Mouse (Mus musculus) layer of hippocampus, postnatal 10 days (tissue): ENCODE results near the gene Trem3. TPM values are rescaled to one million over a fixed set of nuclear protein-coding genes. Genes with fewer than 3 reads are reported as not detected.

Experiments used
- DNase-seq, 2 experiments: peaks; one replicate each; pipeline ENCODE4 v3.0.0; 2021; ENCODE audit warnings: low spot score in 2 of 2
- total RNA-seq, 2 experiments: library from RNA; stranded (reverse); gene quantifications; 2 replicates each; pipeline ENCODE4 v1.2.3; 2021

Gene Trem3
- total RNA-seq, 2 experiments from 2014 or later, result not detected

DNA sequence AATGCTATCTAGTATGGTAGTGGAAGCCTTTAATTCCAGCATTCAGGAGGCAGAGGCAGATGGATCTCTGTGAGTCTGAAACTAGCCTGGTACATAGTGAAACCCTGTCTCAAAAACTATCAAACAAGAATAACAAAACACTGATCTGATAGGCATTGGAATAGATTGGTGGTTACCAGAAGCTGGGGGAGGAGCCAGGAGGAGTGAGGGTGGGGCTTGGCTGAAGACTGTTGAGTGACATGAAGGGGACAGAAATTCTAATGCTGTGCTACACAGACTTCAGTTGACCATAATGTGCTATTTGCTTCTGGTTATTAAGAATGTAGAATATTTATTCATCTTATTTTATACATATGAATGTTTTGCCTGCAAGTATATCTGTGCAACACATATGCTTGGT lies 20.7 kb downstream of the Trem3 start:
- DNase-seq, result no peak

DNA sequence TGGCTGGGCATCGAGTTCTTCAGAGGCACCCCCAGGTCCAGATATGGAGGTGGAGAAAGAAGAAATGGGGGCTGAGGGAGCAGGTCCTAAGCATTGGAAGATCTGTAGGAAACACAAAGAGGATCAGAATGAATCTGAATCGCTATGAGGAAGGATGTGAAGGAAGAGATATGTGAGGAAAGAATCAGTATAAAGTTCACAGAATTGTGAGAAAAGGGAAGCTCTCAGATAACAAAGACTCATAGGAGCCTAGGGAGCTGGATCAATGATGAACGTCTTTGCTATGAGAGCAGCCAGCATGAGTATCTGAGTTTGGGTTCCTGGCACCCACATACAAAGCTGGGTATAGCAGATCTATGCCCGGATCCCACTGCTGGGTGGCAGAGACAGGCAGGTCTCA lies 22.3 kb downstream of the Trem3 start:
- DNase-seq, result no peak

DNA sequence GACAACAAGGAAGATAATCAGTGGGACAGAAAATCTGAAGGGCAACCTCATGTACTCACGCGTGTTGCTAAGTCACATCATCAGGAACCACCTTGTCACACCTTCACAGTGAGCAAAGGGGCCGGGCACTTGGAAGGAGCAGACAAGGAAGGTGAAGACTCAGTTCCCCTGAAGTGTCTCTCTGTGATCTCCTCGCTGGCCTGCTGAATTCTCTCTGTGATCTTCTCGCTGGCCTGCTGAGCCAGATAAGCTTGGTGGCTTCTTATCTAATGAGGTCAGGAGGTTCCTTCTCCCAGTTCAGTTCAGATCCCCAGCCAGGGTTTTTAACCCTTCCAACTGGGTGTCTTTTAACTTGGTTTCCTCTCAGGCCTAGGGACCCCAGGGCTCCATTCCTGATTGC lies 24.6 kb downstream of the Trem3 start:
- no peak for DNase-seq

DNA sequence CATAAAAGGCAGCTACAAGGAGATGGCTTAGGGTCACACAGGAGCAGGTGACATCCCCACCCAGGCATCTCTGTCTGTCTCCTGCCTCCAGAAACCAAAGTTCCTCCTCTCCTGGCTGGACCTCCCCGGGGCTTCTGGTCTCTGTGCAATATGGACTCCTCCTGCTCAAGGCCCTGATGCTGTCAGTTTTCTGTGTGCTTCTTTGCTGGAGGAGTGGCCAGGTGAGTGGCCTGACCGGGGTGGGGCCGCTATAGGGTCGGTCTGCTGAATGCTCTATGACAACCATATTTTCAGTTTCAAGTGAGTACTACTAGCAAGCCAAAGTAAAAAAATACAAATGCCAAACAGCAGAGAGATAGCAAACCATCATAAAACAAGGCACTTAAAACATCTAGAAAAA lies 25.0 kb downstream of the Trem3 start:
- DNase-seq, result no peak

DNA sequence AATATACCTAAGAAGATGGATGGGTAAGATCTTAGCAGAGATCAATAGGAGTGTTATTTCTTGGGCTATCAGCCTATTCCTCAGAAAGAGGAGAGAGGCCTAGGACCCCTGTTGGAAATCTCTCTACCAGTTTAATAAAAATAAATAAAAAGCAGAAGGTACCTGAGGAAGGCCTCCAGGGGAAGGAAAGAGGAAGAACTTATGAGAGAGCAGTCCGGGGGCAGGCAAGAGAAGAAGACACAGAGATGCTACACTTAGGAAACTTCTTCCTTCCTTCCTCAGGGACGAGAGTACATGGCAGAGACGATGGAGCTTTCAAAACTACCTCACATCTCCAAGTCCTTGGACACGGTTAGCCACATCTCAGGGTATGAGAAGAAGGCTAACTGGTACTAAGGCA lies 26.5 kb downstream of the Trem3 start:
- DNase-seq, result no peak

DNA sequence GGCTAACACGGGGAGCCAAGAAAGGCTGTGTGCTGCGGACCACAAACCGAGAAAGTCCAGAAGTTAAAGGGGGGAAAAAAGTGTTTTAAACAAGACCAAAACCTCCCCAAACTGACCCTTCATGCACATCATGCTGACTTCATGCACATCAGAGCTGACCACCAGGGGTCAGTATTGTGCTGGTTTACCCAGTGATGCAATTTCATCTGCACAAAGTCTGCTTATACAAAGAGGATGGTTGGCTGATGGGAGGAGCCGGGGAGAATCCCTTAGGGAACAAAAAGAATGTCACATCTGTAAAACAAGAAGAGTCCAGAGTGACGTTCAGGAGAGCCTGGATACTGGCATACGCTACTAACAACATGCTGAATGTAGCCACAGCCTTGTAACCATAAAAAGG lies 27.3 kb downstream of the Trem3 start:
- DNase-seq, result peak; percentile 82 to 83

DNA sequence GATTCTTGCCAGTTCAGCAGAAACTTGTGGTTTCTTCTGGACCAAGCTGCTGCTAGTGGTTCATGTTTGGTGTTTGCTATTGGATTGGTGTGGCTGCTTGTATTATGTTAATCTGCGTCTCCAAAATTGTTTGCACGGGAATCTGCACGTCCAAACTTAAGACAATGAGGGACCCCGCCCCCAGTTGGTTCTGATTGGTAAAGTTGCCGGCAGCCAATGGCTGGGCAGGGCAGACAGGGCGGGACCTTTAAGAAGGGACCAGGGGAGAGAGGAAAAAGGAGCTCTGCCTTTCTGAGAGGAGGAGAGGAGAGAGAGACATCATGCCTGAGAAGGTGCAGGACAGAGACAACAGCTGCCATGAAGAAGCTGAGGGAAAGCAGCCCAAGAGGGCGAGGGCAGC lies 28.2 kb downstream of the Trem3 start:
- no peak for DNase-seq

DNA sequence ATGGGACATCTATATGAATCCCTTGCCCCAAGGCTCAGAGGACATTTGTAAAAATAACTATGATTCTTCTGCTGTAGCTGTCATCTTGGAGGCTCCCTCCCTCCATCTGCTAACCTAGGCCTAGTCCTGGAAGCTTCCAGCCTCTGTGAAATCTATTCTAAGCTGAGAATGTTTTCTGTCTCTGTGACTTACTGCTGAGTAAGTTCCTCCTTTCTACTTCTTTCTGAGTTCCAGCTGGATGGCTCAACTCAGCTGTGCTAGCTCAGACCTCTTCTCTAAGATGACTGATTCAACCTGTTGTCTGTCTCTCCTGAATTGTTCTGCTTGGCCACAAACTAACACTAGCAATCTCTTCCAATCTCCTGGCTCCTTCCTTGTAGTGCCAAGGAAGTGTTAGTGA lies 30.8 kb downstream of the Trem3 start:
- no peak for DNase-seq

DNA sequence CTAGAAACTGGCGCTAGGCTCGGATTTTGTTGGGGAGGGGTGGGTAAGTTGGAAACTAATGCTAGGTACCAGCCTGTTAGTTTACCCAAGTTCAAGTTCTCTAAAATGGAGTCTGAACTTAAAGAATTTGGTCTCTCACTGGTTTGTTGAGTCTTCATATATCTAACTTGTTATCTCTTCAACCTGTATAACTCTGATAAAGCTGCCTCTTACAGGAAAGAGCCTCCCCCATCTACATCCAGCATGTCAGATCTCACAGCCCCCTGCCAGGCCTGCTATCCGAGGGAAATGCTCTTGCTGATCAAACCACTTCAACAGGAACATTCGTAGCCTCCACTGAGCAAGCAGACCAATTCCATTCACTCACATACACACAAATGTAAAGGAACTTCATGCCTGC lies 31.4 kb downstream of the Trem3 start:
- DNase-seq, result no peak

DNA sequence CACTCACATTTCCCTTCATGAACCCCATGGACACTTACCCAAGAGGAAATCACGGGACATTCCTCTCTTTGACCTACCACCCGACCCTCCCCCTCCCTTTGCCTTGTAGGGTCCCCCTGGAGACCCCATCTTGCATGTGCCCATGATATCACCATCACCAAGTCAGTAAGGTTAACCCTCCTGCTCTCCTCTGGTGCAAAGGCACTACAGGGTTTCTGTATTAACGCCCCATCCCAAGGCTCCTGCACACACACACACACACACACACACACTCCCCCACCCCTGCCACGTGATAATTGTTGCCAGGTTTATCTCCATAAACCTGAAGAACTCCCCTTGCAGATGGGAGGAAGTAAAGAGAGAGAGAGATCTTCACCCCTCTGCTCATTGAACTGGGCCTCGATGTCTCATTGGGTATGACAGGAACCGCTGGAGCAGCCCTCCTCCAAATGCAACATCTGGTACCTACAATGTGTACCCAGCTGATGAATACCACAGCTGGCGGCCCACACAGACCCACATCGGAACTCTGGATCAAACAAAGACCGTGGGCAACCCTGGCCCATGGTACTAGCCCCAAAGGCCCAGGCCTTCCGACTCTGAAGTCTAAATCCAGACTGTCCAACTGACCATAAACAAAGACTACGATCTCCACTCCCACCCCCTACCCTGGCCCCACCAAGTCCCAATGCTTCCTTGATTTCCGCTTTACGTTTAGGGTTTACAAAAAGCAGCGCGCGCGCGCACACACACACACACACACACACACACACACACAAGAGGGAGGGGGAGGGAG lies 33.6 kb downstream of the Trem3 start:
- no peak for DNase-seq

DNA sequence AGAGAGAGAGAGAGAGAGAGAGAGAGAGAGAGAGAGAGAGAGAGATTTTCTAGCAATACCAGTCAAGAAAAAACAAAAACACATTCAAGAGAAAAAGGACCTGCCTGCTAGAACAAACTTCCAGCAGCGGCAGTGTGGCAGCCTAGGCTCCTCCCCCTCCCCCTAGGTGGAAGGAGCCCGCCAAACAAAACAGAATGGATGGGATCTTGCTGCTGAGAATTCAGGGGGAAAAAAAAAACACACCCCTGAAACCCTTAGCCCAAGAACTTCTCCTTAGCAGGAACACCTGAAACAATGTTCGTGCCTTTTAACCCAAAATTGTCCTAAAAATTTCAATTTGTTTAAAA lies 34.1 kb downstream of the Trem3 start:
- no peak for DNase-seq

DNA sequence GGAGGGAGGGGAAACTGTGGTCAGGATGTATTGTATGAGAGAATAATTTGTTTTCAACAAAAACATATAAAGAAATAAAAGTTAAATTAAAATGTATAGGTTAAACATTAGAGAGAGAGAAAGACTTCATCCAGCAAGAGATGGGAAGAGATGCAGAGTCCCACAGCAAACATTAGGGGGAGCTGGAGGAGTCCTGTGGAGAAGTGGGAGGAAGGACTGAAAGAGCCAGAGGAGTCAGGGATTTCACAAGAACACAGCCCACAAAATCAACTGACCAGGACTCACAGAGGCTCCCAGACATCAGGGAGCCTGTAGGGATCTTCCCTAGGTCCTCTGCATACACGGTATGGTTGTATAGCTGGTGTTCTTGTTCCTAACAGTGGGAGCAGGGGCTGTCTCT lies 39.2 kb downstream of the Trem3 start:
- no peak for DNase-seq

DNA sequence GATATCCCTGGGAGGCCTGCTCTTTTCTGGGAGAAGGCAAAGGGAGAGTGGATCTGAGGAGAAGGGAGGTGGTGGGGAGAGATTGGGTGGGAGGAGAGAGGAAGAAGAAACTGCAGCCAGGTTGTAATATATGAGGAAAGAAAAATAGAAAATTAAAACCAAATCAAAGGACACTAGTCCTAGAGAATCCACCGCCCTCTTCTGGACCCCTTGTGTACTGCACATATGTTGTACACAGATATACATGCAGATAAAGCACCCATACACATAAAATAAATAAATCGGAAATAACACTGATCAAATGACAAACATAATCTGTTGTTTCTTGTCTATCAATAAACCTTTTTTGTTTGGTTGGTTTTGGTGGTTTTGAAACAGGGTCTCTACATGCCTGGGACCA lies 39.7 kb downstream of the Trem3 start:
- peak in 1 of 2 experiments; percentile 17 for DNase-seq

DNA sequence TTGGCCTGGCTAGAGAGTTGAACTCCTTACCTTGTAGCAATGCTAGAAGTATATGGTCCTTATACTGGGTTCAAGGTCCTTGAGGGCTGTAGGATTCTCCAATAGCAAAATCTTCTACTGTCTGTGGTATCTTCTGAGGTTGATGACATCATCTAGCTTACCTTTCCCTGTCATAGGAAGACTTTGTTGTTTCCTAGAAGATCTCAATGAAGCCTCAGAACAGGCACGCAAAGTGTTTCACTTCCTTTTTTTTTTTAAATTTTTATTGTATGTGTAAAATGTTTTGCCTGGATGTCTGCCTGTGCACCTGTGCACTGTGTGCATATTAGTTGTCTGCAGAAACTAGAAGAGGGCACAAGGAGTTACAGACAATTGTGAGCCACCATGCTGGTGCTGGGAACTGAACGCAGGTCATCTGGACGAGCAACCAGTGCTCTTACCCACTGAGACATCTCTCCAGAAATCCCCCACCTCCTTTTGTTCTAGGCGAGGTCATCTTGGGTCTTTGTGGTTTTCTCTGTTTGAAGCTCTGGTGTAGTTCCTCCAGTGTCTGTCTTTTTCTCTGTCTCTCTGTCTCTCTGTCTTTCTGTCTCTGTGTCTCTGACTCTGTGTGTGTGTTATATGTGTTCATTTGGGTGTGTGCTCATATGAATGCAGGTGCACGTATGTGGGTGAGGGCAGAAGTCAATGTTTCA lies 46.1 kb downstream of the Trem3 start:
- no peak for DNase-seq

DNA sequence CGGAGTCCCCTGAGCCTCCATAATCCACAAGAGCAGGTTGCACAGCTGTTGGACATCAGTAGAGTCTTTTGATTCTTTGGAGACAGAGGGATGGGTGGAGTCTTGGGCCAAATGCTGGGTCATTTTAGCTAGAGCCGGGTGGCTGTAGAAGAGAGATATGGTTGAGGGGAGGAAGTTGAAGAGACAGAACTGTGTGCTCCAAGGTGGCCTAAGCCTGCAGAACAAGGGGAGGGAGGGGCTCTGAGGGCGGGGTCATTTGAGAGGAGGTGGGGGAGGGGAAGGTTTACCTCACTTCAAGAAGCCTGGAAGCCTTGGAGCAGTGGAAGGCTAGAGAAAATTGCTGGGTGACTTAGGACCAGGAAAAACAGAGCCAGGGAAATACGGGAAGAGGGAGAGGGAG lies 51.6 kb downstream of the Trem3 start, which contains the start of gene Treml2:
Treml2 (plus strand) TSS at position 296 of the 400 bp plus-strand sequence.
- no peak for DNase-seq

DNA sequence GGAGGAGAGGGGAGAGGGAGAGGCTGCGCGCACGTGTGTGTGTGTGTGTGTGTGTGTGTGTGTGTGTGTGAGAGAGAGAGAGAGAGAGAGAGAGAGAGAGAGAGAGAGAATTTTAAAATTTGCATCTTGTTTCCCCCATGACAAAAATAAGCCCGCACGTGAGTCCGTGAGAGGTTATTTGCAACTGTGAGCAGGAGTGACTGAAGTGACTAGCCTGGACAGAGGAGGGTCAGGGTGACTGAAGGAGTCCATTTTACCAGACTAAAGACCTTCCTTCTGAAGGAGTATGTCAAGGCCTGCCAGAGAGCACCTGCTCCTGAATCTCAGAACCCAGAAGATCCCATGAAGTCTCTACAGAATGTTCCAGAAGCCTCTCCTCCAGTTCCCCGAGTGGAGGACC lies 52.2 kb downstream of the Trem3 start:
- DNase-seq, result no peak

DNA sequence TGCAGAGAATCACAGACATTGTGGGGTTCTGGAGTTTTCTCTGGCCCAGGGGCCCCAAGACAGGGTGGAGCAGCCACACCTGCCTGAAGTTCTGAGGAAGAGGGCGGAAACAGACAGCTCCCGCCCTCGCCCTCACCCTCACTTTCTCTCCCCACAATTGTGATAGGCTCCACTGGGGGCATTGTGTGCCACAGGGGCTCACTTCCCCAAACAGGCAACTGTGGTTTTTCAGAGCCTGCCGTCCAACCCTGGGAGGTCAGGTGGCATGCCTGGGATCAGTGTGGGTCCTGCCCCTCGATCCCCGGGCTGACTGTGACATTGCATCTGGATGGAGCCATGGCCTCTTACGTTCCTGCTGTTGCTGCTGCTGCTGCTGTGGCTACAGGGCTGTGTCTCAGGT lies 52.6 kb downstream of the Trem3 start:
- DNase-seq, result no peak

DNA sequence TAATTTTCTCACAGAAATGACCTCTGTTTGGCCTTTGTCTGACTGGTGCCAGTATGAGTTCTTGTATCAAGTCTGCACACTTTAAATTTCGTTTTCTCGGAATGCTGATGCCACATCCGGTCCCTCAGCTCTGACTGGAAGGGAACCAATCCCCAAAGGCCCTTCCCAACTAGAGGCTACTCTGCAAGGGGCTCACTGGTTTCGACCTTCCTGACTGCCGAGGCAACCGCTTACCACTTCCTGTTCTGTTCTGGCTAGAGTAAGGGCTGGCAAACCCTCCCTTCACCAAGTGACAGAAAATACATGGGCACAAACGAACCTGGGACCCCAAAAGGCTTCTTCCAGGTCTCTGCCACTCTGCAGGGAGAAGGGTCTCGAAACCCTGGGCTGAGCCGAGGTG lies 53.3 kb downstream of the Trem3 start:
- no peak for DNase-seq

DNA sequence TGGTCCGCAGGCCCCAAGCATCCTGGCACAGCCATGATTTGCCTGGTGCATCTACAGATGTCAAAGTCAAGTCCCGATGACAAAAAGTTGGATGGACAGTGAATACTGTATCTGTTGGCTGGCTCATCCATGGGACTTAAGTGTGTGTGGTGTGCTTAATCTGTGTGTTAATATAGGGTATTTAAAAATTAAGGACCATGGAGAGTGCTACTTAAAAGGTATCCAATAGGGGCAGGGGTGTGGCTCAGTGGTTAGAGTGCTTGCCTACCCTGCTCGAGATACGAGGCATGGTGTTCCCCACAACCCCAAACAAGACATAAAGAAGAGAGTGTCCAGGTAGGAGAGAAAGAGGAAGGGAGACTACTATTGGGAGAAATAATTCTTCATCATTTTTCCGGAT lies 54.2 kb downstream of the Trem3 start:
- DNase-seq, result no peak
